Mouse (Mus musculus) heart, adult 2 months (tissue): ENCODE data around the gene Etv5.

Source experiments
- CTCF ChIP-seq: fragments of 200-600 bp; IDR thresholded peaks from 2 replicates; pipeline ENCODE4 v1.8.1; 2022; ENCODE audit warnings: antibody characterized with exemption, mild to moderate bottlenecking, moderate library complexity
- POLR2A ChIP-seq: fragments of 200-500 bp; IDR thresholded peaks from 2 replicates; pipeline ENCODE4 v1.6.1; 2011; ENCODE audit warnings: mild to moderate bottlenecking, low read depth, low read length, control low read depth; ENCODE audit not compliant: insufficient read depth

DNA sequence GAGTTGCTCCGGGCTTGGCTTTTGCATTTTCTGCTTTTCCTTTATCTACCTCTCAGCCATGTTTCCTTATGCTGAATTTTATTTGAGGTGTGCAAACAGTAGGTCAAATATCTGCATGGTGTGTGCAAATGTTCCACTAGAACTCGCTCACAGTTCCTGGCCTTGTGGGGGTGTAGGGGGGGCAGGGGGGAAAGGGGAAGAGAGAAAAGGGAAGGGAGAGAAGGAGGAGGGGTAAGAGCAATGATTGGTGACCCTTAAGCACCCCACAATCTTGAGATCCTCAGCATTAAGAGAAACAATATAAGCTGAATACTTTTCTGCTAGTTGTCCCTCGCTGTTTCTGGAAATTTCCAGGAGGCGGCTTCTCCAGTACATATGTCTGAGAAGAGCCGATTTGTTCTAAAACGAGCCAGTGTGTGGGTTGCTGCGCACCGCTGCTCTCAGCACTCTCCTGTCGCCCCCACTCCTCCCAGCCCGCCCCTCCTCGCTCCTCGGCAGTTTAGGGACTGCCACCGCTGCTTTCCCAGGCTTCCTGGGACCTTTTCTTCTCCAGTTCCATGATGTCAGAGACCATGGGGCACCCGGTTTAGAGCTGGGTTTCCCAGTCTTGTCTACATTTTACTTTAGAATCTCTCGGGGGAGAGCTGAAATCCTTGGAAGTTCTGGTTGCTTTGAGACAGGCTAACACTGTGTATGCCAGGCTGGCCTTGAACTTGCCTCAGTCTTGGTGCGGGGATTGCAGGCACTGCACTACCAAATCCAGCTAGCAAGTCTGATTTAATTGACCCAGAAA lies 90.8 kb downstream of the Etv5 start:
- TF ChIP-seq CTCF, result no peak
- TF ChIP-seq POLR2A, result no peak
